Mouse (Mus musculus) bone marrow macrophage, adult 2 months (primary cell): ENCODE measurements around the gene Ston2. TPM values are rescaled to one million over a fixed set of nuclear protein-coding genes. Genes with fewer than 3 reads are reported as not detected.

Experiments used
- H3K27ac ChIP-seq: 2 replicates; pipeline ENCODE4 v1.5.1; 2012; ENCODE audit warnings: low read depth, low read length; ENCODE audit not compliant: insufficient read depth
- H3K4me1 ChIP-seq: 2 replicates; pipeline ENCODE4 v1.6.1; 2012; ENCODE audit warnings: low read length; ENCODE audit not compliant: control insufficient read depth, insufficient read depth
- H3K4me3 ChIP-seq: 2 replicates; pipeline ENCODE4 v1.5.1; 2012; ENCODE audit warnings: mild to moderate bottlenecking, low read length, moderate library complexity; ENCODE audit not compliant: insufficient read depth
- CTCF ChIP-seq: IDR thresholded peaks from 2 replicates; pipeline ENCODE4 v1.5.1; 2012; ENCODE audit warnings: low read depth, mild to moderate bottlenecking, low read length, moderate library complexity
- POLR2A ChIP-seq: IDR thresholded peaks from 2 replicates; pipeline ENCODE4 v1.6.1; 2012; ENCODE audit warnings: mild to moderate bottlenecking, low read depth, low read length, borderline replicate concordance
- polyA plus RNA-seq: library from polyadenylated mRNA; stranded (reverse); fragments of >200 nt; gene quantifications from 2 replicates; pipeline ENCODE4 v1.2.4, GENCODE M21; 2012; ENCODE audit not compliant: missing spikeins, insufficient read depth, insufficient read length

The Ston2 gene
- polyA plus RNA-seq, 1 experiment: 4.5 TPM

DNA sequence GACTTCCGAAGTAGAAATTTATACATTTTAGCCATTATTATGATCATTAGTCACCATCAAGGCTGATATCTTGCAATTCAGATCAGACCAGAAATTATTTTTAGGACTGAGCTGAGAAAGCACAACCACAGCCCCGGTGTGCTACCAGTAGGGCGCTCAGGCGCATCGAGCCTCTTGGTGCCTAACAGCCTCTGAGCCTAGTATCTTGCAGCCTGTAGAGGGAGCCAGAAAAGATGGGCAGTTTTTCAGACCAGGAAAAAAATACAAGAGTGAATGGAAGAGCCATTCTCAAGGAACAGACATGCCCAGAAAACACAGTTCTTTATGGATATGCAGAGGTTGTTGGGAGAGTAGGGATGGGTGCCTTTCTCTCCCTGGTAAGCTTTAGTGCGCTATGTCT lies 115.0 kb downstream of the Ston2 start:
- H3K4me3 ChIP-seq: no peak overlapping the region
- H3K27ac ChIP-seq: no peak overlapping the region
- H3K4me1 ChIP-seq: peaks cover 7% of the 10 kb centered on the region
- TF ChIP-seq CTCF (no peak), POLR2A (no peak)

DNA sequence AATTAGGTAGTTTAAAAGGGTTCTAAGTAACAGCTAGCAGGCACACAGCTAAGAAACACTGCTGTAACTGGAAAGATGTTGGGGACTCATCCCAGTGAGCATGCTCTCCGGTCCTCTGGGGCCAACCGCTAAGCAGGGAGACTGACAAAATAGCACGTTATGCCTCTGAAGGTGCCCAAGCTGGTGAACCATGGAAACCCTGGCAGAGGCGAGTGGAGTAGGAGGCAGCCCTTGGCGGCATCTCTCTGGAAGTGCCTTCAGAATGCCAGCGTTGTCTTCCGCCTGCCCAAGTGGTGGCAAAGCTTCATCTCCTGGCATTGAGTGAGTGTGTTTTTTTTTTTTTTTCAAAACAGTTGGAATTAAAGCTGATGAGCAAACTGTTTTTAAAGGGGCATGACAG lies 115.7 kb downstream of the Ston2 start:
- Histone ChIP-seq H3K4me1 (peaks cover 7% of the 10 kb centered on the region), H3K4me3 (no peak overlapping the region), H3K27ac (no peak overlapping the region)
- TF ChIP-seq POLR2A (no peak), CTCF (no peak)

DNA sequence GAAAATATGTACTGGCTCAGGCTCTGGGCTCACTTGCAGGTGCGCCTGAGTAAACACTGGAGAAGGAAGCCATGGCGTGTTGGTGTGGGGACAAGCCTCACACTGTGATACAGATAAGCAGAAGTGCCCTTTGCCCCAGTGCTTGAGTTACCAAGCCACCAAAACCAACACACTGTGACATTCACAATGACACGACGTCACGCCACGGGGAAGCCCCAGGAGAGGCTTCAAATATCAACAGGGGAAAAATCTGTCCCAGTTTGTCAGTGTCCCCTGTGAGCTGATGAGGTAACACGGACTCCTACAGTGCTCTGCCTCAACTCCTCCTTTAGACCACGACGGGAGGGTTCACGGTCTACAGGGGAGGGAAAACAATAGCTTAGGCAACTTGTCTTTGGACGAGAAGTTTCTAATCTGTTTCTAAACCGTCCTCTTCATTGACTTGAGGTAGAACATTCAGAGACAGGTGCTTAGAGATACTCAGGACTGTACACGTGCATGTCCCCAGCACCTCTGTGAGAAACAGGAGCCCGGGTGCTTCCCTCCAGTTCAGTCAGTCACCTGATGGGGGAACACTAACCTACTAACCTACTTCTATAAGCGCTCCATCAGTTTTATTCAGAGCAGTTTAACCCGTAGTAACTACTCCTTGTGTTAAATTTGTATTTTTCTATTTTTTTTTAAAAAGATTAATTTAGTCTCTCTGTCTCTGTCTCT lies 119.5 kb downstream of the Ston2 start:
- H3K4me3 ChIP-seq: no peak overlapping the region
- no peak overlapping the region for H3K27ac ChIP-seq
- TF ChIP-seq CTCF (no peak), POLR2A (no peak)
- H3K4me1 ChIP-seq: peaks cover 13% of the 10 kb centered on the region

DNA sequence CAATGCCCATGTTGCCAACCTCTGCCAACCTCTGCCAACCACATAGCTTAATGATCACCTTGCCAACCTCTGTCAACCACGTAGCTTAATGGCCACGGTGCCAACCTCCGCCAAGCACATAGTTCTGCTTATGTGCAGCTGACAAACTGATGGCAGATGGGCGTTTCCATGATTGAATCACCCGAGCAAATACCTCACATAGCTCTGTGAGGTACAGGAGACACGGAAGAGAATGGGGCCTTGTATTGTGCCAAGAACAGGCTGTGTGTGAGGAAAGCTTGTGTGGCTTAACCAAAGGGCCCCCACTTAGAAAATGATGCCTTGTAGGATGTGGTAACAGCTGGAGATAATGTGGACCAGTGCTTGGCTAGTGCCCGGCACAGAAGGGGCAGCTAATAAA lies 120.4 kb downstream of the Ston2 start:
- TF ChIP-seq CTCF (no peak), POLR2A (no peak)
- Histone ChIP-seq H3K4me1 (peaks cover 13% of the 10 kb centered on the region), H3K4me3 (no peak overlapping the region), H3K27ac (no peak overlapping the region)

DNA sequence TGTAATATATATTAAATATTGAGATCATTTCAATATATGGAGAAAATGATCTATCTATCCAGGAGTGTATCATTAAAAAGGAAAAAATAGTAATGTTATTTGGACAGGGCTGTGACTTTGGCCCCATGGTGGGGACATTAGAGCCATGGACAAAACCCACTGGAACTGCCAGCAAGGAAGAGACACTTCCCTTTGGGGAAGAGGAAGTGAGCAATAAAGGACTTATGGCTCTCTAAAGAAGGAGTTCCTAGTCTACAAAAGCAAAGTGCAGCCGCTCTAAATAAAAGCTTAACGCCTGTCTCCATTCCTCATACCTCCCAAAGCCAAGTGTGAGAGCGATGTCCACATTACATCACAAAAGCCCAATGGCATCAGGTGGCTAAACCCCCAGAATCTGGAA lies 121.6 kb downstream of the Ston2 start:
- Histone ChIP-seq H3K4me3 (no peak overlapping the region), H3K4me1 (peaks cover 13% of the 10 kb centered on the region), H3K27ac (no peak overlapping the region)
- TF ChIP-seq CTCF: no peak
- TF ChIP-seq POLR2A: no peak

DNA sequence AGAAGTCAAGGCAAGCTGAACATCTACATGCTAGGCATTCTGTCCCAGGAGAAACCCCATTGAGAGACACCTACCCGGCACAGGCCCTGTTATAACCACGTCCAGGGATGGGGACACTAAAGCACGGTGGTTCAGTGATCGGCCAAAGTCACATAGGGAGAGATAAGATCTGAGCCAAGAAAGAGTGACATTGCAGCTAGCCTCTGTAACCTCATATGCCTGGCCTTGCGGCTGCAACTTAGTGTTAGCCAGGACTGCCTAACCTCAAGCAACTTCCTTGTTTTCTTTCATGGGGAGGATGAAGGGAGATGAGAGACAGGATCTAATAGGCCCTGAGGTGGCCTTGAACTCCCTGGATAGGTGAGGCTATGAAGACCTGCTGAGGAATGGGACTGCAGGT lies 122.8 kb downstream of the Ston2 start:
- Histone ChIP-seq H3K4me1 (peaks cover 14% of the 10 kb centered on the region), H3K27ac (no peak overlapping the region), H3K4me3 (no peak overlapping the region)
- TF ChIP-seq CTCF: no peak

DNA sequence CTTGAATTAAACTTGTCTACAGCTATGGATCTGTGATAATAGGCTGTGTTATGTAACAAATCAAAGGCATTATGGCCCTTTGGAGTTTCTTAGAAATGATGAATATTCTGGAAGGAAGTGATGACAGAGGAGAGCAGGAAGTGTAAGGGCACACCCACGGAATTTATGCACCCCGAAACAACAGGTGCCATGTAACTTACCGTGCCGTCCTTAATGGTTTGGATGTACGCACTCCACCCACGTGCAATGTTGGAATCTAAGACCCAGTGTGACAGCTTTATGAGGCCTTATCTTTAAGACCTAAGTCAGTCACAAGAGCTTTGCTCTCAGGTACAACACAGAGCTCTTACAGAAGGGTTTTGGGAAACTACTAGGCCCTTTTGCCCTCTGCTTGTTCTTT lies 124.9 kb downstream of the Ston2 start:
- no peak overlapping the region for H3K27ac ChIP-seq
- TF ChIP-seq CTCF: no peak
- no peak for TF ChIP-seq POLR2A
- peaks cover 11% of the 10 kb centered on the region for H3K4me1 ChIP-seq
- H3K4me3 ChIP-seq: no peak overlapping the region

DNA sequence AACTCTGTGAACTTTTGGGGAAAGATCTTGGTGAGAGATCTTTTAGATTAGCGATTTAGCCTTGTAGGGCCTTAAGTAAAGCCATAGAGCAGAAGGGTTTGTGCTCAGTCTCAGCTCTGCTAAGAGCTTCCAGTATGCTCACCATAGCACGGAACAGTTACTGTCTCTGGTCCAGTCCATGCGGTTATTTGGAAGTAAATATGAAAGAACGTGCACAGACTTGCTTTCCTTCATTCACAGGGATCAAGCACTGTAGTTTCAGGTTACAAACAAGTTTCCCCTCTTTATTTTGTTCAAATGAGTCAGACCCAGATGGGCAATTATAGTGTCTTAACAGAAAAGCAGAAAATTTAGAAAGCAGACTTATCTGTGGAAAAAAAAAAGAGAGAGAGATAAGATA lies 125.3 kb downstream of the Ston2 start:
- TF ChIP-seq CTCF (no peak), POLR2A (no peak)
- H3K4me3 ChIP-seq: no peak overlapping the region
- H3K27ac ChIP-seq: no peak overlapping the region
- peaks cover 11% of the 10 kb centered on the region for H3K4me1 ChIP-seq

DNA sequence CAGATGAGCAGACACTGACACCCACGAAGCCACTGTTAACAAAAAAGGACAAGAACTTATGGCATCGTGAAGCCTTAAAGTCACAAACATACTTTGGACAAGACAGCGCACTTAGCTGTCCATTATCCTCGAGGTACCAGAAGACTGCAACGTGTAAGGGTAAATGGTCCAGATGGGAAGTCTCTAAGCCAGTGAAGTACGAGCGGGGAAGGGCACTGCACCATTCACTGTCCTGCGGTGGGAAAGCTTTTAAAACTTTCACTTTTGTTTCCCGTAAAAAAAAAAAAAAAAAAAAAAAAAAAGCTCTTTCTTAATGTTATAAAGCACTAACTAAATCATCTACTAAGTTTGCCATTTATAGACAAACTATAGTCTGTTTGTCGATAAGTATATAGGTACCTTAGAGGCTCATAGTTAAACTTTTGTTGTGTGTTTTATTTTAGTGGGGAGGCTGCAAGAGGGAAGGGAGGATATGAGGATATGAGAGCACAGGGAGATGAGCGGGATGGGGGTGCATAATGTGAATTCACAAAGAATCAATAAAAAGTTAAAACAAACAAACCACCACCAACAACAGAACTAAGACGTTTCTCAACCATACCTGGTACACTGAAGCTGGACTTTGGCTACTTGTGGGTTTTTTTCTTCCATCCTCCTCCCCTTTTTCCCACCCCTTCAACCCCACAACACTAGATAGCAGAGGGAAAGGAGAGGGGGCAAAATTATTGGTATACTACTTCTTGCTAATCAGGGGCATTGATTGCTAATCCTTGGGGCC lies 127.4 kb downstream of the Ston2 start:
- 0 out of 2 replicates have a peak, but pooled peaks cover 2% of the 10 kb centered on the region for H3K4me1 ChIP-seq
- no peak overlapping the region for H3K27ac ChIP-seq
- TF ChIP-seq CTCF (no peak), POLR2A (no peak)
- H3K4me3 ChIP-seq: no peak overlapping the region

DNA sequence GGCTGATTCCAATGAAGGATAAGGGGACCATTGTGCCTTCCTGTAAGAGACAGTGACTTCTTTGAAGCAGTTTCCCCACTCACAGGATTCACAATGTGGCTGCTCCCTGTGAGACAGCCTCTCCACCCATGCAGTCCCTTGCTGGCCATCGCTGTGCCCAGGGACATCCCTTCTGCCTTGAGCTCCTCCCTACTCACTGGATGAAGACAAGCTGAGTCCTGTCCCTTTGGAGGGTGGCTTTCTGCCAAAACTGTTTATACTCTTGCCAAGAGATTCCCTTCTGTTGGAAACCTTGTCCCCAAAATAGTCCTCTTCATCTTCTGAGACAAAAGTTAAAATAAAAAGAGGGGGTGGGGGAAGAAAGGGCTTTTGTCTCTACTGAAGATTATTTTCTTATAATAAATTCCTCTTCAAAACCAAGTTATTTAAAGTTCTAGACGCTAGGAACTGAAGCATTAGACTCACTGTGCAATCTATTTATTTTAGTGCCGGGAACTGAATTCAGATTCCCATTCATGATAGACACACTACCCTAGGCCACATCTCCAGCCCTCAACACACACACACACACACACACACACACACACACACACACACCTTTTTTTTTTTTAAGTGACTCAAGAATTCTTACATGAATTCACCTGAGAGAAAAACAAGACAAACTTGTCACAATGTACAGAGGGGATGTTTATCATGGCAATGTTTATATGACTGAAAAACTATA lies 133.6 kb downstream of the Ston2 start:
- H3K4me3 ChIP-seq: no peak overlapping the region
- TF ChIP-seq CTCF (no peak), POLR2A (no peak)
- no peaks in the 10 kb centered on the region for H3K4me1 ChIP-seq
- H3K27ac ChIP-seq: no peak overlapping the region
